Mouse (Mus musculus) myocyte (in vitro differentiated cells): ENCODE results near the gene Camk2d.

Experiments
- CEBPB ChIP-seq: IDR thresholded peaks from 2 replicates; pipeline ENCODE4 v1.6.1; 2011; ENCODE audit warnings: mild to moderate bottlenecking, moderate library complexity; ENCODE audit not compliant: poor library complexity, insufficient read depth, severe bottlenecking
- E2F4 ChIP-seq: IDR thresholded peaks from one replicate; pipeline ENCODE4 v1.6.1; 2011; ENCODE audit warnings: mild to moderate bottlenecking, control low read depth, moderate library complexity; ENCODE audit not compliant: insufficient read depth
- MAX ChIP-seq: IDR thresholded peaks from one replicate; pipeline ENCODE4 v1.6.1; 2011; ENCODE audit warnings: low read depth, mild to moderate bottlenecking, control low read depth
- MYOD1 ChIP-seq, 3 experiments: IDR thresholded peaks; one replicate each; pipeline ENCODE4 v1.6.1; 2011; ENCODE audit warnings: control low read depth in 2 of 3, low read depth in 2 of 3, mild to moderate bottlenecking in 2 of 3, moderate library complexity in 1 of 3; ENCODE audit not compliant: insufficient read length in 2 of 3, control insufficient read depth in 1 of 3
- MYOG ChIP-seq, 3 experiments: IDR thresholded peaks; one replicate each; pipeline ENCODE4 v1.6.1; 2011; ENCODE audit warnings: control low read depth in 2 of 3, low read depth in 2 of 3, mild to moderate bottlenecking in 2 of 3; ENCODE audit not compliant: insufficient read length in 2 of 3, control insufficient read depth in 1 of 3, insufficient read depth in 1 of 3
- POLR2A ChIP-seq: IDR thresholded peaks from one replicate; pipeline ENCODE4 v1.6.1; 2011; ENCODE audit warnings: low read depth, mild to moderate bottlenecking, control low read depth, moderate library complexity; ENCODE audit not compliant: insufficient read length
- POLR2AphosphoS2 ChIP-seq: IDR thresholded peaks from one replicate; pipeline ENCODE4 v1.6.1; 2011; ENCODE audit warnings: low read depth, control low read depth; ENCODE audit not compliant: insufficient read length
- REST ChIP-seq: IDR thresholded peaks from one replicate; pipeline ENCODE4 v1.6.1; 2011; ENCODE audit warnings: mild to moderate bottlenecking, control low read depth, moderate library complexity; ENCODE audit not compliant: insufficient read depth, insufficient read length
- SRF ChIP-seq: IDR thresholded peaks from one replicate; pipeline ENCODE4 v1.6.1; 2011; ENCODE audit warnings: low read depth; ENCODE audit not compliant: control insufficient read depth, insufficient read length
- TCF12 ChIP-seq: IDR thresholded peaks from one replicate; pipeline ENCODE4 v1.6.1; 2011; ENCODE audit warnings: mild to moderate bottlenecking, control low read depth; ENCODE audit not compliant: poor library complexity, insufficient read depth, severe bottlenecking
- TCF3 ChIP-seq: IDR thresholded peaks from one replicate; pipeline ENCODE4 v1.6.1; 2011; ENCODE audit warnings: low read depth, control low read depth; ENCODE audit not compliant: insufficient read length
- USF1 ChIP-seq: IDR thresholded peaks from one replicate; pipeline ENCODE4 v1.6.1; 2011; ENCODE audit warnings: low read depth, mild to moderate bottlenecking, control low read depth, moderate library complexity

DNA sequence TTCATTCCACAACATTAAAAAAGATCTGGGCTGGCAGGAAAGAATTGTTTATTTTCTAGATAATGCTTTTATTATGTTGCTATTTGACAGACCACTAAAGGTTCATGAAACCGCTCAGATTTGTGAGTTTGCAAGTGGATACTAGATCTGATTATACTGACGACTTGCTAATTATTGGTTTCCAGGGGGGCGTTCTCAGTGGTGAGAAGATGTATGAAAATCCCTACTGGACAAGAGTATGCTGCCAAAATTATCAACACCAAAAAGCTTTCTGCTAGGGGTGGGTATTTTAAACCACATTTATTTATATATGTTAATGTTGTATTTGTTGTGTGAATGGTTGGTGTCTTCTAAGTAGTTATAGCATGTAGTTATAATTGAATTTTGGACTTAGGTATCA is 2.8 kb downstream of the Camk2d start:
- no peak for TF ChIP-seq CEBPB
- no peak for TF ChIP-seq USF1
- TF ChIP-seq POLR2AphosphoS2 = no peak
- TF ChIP-seq POLR2A = no peak
- TF ChIP-seq MAX = no peak
- no peak for TF ChIP-seq E2F4
- no peak for TF ChIP-seq TCF12
- TF ChIP-seq SRF = no peak
- TF ChIP-seq MYOD1 (IDR thresholded peaks at IDR 0.05; ENCODE audit: control insufficient read depth in 1 of 3, insufficient read length in 2 of 3, low read depth in 2 of 3) = no peak
- no peak for TF ChIP-seq MYOG (IDR thresholded peaks at IDR 0.05; ENCODE audit: control insufficient read depth in 1 of 3, insufficient read depth in 1 of 3, insufficient read length in 2 of 3, low read depth in 2 of 3)
- no peak for TF ChIP-seq REST
- TF ChIP-seq TCF3 = no peak
